Mouse (Mus musculus) hindbrain, embryonic 12.5 days (tissue): ENCODE results near the gene Zfp652. TPM values are rescaled to one million over a fixed set of nuclear protein-coding genes. Genes with fewer than 3 reads are reported as not detected.

Experiments
- ATAC-seq: fragments of 200-750 bp; cut with Nextera tagmentation; 2 replicates; pipeline ENCODE4 v1.8.0; 2017; ENCODE audit warnings: moderate TSS enrichment; ENCODE audit not compliant: low FRiP score
- H3K27ac ChIP-seq: fragments of 300-500 bp; sonication (generic); 2 replicates; pipeline ENCODE4 v1.5.1; 2016; ENCODE audit warnings: mild to moderate bottlenecking
- H3K27me3 ChIP-seq: fragments of 300-500 bp; sonication (generic); 2 replicates; pipeline ENCODE4 v1.6.1; 2016; ENCODE audit warnings: mild to moderate bottlenecking
- H3K36me3 ChIP-seq: fragments of 300-500 bp; sonication (generic); 2 replicates; pipeline ENCODE4 v1.6.1; 2016; ENCODE audit warnings: mild to moderate bottlenecking
- H3K4me1 ChIP-seq: fragments of 300-500 bp; sonication (generic); 2 replicates; pipeline ENCODE4 v1.6.1; 2016
- H3K4me2 ChIP-seq: fragments of 300-500 bp; sonication (generic); replicated peaks from 2 replicates; pipeline ENCODE4 v1.6.1; 2016; ENCODE audit warnings: mild to moderate bottlenecking
- H3K4me3 ChIP-seq: fragments of 300-500 bp; sonication (generic); 2 replicates; pipeline ENCODE4 v1.5.1; 2016; ENCODE audit warnings: mild to moderate bottlenecking
- H3K9ac ChIP-seq: fragments of 300-500 bp; sonication (generic); 2 replicates; pipeline ENCODE4 v1.6.1; 2016; ENCODE audit warnings: mild to moderate bottlenecking, moderate library complexity
- H3K9me3 ChIP-seq: fragments of 300-500 bp; sonication (generic); replicated peaks from 2 replicates; pipeline ENCODE4 v1.6.1; 2016; ENCODE audit warnings: mild to moderate bottlenecking
- WGBS: fragments of 180-500 bp; shearing (Covaris S2); methylation state at CpG from one replicate; pipeline ENCODE4 v1.1.7; 2016; 5-methylcytosine and 5-hydroxymethylcytosine counted together
- polyA plus RNA-seq: library from polyadenylated mRNA; unstranded; fragments of >200 nt; fragmentation: Nextera tagmentation; extraction: Ambion mirVana; gene quantifications from 2 replicates; pipeline ENCODE4 v1.2.1, GENCODE M21; 2016

Gene Zfp652
- polyA plus RNA-seq, 1 experiment from 2014 or later: 30.5 TPM

- Histone ChIP-seq H3K27ac (no peak overlapping the region), H3K9me3 (no peaks in the 10 kb centered on the region), H3K4me3 (no peak overlapping the region), H3K36me3 (no peaks in the 10 kb centered on the region), H3K4me1 (peaks cover 11% of the 10 kb centered on the region), H3K27me3 (peaks cover 23% of the 10 kb centered on the region), H3K9ac (no peak overlapping the region), H3K4me2 (no peak overlapping the region)
- ATAC-seq: no peak
- 67% methylated on average over 5 of the region's 5 CpGs for WGBS
Measured at GRCm38 (mm10) chr11:95794201-95794600, 81.7 kb downstream of the Zfp652 start.

GRCm38 (mm10) chr11:95795582-95795981, 83.1 kb downstream of the Zfp652 start:
- no peak overlapping the region for H3K9ac ChIP-seq
- H3K27ac ChIP-seq: no peak overlapping the region
- H3K9me3 ChIP-seq: no peaks in the 10 kb centered on the region
- H3K4me2 ChIP-seq: no peak overlapping the region
- peaks cover 11% of the 10 kb centered on the region for H3K4me1 ChIP-seq
- H3K4me3 ChIP-seq: no peak overlapping the region
- no peaks in the 10 kb centered on the region for H3K36me3 ChIP-seq
- ATAC-seq: no peak
- 70% methylated on average over 5 of the region's 5 CpGs for WGBS
- H3K27me3 ChIP-seq: peaks cover 23% of the 10 kb centered on the region

- Histone ChIP-seq H3K36me3 (no peaks in the 10 kb centered on the region), H3K9me3 (no peaks in the 10 kb centered on the region), H3K4me2 (no peak overlapping the region), H3K4me1 (peaks cover 4% of the 10 kb centered on the region; the same call in 1 of the 2 replicates), H3K27ac (no peak overlapping the region), H3K9ac (no peak overlapping the region), H3K27me3 (no peaks in the 10 kb centered on the region), H3K4me3 (no peak overlapping the region)
- ATAC-seq: no peak
- 76% methylated on average over 5 of the region's 5 CpGs for WGBS
Measured at GRCm38 (mm10) chr11:95805010-95805409, 92.5 kb downstream of the Zfp652 start.

DNA sequence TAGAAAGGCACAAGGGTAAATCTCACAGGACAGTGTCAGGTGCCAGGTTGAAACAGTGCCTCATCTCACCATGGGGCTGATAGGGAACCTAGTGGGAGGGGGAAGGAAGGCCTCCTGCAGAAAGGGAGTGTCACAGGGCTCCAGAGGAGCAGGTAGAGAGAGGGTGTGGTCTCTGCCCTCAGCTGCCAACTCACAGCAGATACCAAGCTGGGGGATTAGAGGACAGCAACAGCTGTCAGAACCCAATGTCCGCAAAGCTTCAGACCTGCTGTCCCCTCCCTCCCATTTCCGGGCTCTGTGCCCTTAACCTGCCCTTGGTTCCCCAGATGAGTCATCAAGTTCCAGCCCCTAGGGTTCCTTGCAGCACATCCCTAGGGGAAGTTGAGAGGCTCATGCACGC, 93.1 kb downstream of the Zfp652 start:
- H3K27ac ChIP-seq: no peak overlapping the region
- H3K4me2 ChIP-seq: no peak overlapping the region
- no peak overlapping the region for H3K9ac ChIP-seq
- no peaks in the 10 kb centered on the region for H3K9me3 ChIP-seq
- peaks cover 7% of the 10 kb centered on the region for H3K4me1 ChIP-seq
- 54% methylated on average over 3 of the region's 3 CpGs for WGBS
- ATAC-seq: no peak
- no peaks in the 10 kb centered on the region for H3K27me3 ChIP-seq
- no peaks in the 10 kb centered on the region for H3K36me3 ChIP-seq
- H3K4me3 ChIP-seq: no peak overlapping the region

- WGBS: 97% methylated on average over 5 of the region's 5 CpGs
- ATAC-seq: no peak
- Histone ChIP-seq H3K4me1 (peaks cover 14% of the 10 kb centered on the region), H3K27ac (no peak overlapping the region), H3K4me3 (no peak overlapping the region), H3K9ac (no peak overlapping the region), H3K9me3 (no peaks in the 10 kb centered on the region), H3K4me2 (no peak overlapping the region), H3K36me3 (no peaks in the 10 kb centered on the region), H3K27me3 (no peaks in the 10 kb centered on the region)
Measured at GRCm38 (mm10) chr11:95807884-95808283, 95.4 kb downstream of the Zfp652 start.

DNA sequence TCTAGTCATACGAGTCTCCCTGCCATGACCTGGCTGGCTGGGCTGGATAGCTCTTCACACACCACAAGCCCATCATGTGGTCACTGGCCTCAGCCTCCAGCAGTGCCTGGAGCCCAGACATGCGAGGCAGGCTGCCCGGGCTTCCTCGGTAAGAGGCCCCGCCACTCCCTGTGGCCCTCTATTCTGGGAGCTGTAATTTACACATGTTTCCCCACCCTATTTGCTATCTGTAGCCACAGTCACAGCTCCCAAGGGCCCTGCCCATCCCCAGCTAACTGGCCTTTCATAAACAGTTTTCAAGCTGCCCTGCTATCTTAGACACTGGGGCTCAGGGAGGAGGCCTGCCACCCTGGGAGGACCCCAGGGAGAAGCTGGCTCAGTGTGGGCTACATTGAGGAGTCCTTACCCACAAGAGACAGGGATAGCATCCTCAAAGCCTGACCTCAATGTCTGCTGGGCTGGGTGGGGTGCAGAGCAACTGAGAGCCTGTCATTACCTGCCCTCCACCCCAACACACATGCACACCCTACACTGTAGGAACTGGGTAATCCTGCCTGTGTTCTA, 96.1 kb downstream of the Zfp652 start:
- Histone ChIP-seq H3K27me3 (no peaks in the 10 kb centered on the region), H3K9me3 (no peaks in the 10 kb centered on the region), H3K27ac (no peak overlapping the region), H3K36me3 (no peaks in the 10 kb centered on the region), H3K9ac (no peak overlapping the region), H3K4me3 (no peak overlapping the region), H3K4me2 (no peak overlapping the region), H3K4me1 (peaks cover 14% of the 10 kb centered on the region)
- 82% methylated on average over 5 of the region's 5 CpGs for WGBS
- no peak for ATAC-seq

DNA sequence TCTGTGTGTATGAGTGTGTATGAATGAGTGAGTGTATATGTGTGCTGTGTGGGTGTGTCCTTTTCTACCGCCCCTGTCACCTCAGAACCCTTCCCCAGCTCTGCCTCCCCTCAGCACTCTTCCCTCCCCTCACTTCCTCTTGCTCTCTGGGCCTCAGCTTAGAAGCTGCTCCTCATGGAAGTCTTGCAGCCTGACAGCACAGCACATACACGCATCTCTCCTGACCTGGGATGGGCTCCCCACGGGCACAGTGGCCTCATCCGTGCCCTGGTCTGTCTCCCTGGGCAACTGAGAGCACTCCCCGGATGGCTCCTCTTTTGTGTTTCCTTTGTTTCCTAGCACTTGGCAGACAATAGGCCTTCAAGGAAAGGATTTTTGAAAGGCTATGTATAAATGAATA, 97.1 kb downstream of the Zfp652 start:
- Histone ChIP-seq H3K4me2 (no peak overlapping the region), H3K4me3 (no peak overlapping the region), H3K36me3 (no peaks in the 10 kb centered on the region), H3K27ac (no peak overlapping the region), H3K4me1 (peaks cover 14% of the 10 kb centered on the region), H3K9me3 (no peaks in the 10 kb centered on the region), H3K9ac (no peak overlapping the region), H3K27me3 (no peaks in the 10 kb centered on the region)
- ATAC-seq: no peak
- 19% methylated on average over 5 of the region's 5 CpGs for WGBS

- WGBS: 46% methylated on average over 7 of the region's 7 CpGs
- Histone ChIP-seq H3K36me3 (no peaks in the 10 kb centered on the region), H3K27ac (no peak overlapping the region), H3K9me3 (no peaks in the 10 kb centered on the region), H3K4me2 (no peak overlapping the region), H3K27me3 (no peaks in the 10 kb centered on the region), H3K4me1 (peaks cover 14% of the 10 kb centered on the region), H3K4me3 (no peak overlapping the region), H3K9ac (no peak overlapping the region)
- ATAC-seq: no peak
Measured at GRCm38 (mm10) chr11:95810828-95811227, 98.4 kb downstream of the Zfp652 start.

GRCm38 (mm10) chr11:95811741-95812140, 99.3 kb downstream of the Zfp652 start:
- ATAC-seq: no peak
- H3K9me3 ChIP-seq: no peaks in the 10 kb centered on the region
- H3K4me2 ChIP-seq: no peak overlapping the region
- H3K9ac ChIP-seq: peak overlapping the region; percentile 19; the same call in 1 of the 2 replicates
- H3K4me3 ChIP-seq: no peak overlapping the region
- H3K27me3 ChIP-seq: no peaks in the 10 kb centered on the region
- H3K4me1 ChIP-seq: peaks cover 14% of the 10 kb centered on the region
- H3K36me3 ChIP-seq: no peaks in the 10 kb centered on the region
- no peak overlapping the region for H3K27ac ChIP-seq
- 83% methylated on average over 6 of the region's 6 CpGs for WGBS

DNA sequence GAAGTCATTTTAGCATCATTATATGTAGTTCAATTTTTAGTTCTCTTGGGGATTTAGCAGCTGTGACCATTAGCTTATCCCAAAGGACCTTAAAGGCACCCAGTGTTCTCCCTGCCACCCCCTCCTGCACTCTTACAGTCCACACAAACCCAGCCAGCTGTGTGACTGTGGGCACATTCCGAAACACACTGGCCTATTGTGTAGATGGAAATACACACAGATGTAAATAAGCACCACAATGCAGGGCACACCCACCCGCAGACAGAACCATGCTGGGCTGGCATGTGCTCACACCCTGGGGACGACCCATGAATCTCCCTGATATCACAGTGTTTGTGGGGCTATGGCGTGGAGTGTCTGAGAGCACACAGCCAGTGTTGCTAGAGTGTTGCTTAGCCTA, 99.8 kb downstream of the Zfp652 start:
- Histone ChIP-seq H3K36me3 (no peaks in the 10 kb centered on the region), H3K9ac (no peak overlapping the region), H3K9me3 (no peaks in the 10 kb centered on the region), H3K27me3 (no peaks in the 10 kb centered on the region), H3K27ac (no peak overlapping the region), H3K4me2 (no peak overlapping the region), H3K4me1 (peaks cover 14% of the 10 kb centered on the region), H3K4me3 (no peak overlapping the region)
- no peak for ATAC-seq
- WGBS: 56% methylated on average over 4 of the region's 4 CpGs

DNA sequence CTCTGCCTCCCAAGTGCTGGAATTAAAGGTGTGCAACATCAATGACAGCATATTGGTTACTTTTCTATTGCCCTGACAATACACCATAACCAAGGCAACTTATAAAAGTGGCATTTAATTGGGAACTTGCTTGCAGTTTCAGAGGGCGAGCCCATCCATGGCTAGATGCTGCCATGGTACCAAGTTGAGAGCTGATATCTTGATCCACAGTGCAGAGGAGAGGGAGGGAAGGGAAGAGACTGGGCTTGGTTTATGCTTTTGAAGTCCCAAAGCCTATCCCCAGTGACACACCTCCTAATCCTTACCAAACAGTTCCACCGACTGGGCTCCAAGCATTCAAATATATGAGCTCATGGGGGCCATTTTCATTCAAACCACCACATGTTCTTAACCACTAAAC, 101.6 kb downstream of the Zfp652 start:
- Histone ChIP-seq H3K4me2 (no peak overlapping the region), H3K4me3 (no peak overlapping the region), H3K27ac (no peak overlapping the region), H3K9ac (no peak overlapping the region), H3K4me1 (peaks cover 14% of the 10 kb centered on the region), H3K27me3 (no peaks in the 10 kb centered on the region), H3K9me3 (no peaks in the 10 kb centered on the region), H3K36me3 (no peaks in the 10 kb centered on the region)
- ATAC-seq: no peak
- WGBS: 84% methylated on average over 2 of the region's 2 CpGs

DNA sequence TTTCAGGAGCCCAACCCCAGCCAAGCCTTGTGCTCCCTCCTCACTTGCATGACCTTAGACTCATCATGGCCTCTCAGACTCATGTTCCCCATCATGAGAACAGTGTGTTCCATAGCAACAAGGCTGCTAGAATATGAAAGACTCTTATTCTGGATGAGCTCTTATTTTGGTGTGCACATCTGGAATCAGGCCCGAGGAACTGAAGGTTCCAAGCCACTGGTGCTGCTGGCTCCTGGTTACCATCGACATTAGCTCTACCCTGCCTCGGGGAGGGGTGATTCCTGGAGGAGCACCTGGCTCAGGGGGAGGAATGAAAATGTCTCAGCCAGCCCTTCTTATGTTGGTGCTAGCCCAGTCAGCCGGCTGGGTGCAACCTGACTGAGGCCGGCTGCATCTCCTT, 102.4 kb downstream of the Zfp652 start:
- no peak overlapping the region for H3K4me3 ChIP-seq
- no peaks in the 10 kb centered on the region for H3K36me3 ChIP-seq
- no peak overlapping the region for H3K9ac ChIP-seq
- H3K27ac ChIP-seq: no peak overlapping the region
- ATAC-seq: no peak
- no peak overlapping the region for H3K4me2 ChIP-seq
- 78% methylated on average over 5 of the region's 5 CpGs for WGBS
- H3K4me1 ChIP-seq: peaks cover 10% of the 10 kb centered on the region
- no peaks in the 10 kb centered on the region for H3K27me3 ChIP-seq
- no peaks in the 10 kb centered on the region for H3K9me3 ChIP-seq

DNA sequence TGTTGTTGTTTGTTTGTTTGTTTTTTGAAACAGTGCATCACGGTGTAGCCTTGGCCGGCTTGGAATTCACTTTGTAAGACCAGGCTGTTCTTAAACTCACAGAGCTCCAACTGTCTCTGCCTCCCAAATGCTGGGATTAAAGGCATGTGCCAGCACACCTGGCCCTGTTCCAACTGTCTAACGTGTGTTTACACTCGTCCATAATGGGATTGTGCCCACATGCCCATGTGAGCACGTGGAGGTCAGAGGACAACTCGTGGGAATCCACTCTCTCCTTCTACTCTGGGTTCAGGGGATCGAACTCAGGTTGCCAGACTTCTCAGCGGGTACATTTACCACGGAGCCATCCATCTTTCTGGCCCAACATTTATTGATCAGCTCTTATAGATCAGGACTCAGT, 102.9 kb downstream of the Zfp652 start:
- Histone ChIP-seq H3K9ac (no peak overlapping the region), H3K4me1 (peaks cover 8% of the 10 kb centered on the region), H3K36me3 (no peaks in the 10 kb centered on the region), H3K27ac (no peak overlapping the region), H3K4me3 (no peak overlapping the region), H3K4me2 (no peak overlapping the region), H3K27me3 (no peaks in the 10 kb centered on the region), H3K9me3 (no peaks in the 10 kb centered on the region)
- ATAC-seq: no peak
- 81% methylated on average over 9 of the region's 9 CpGs for WGBS
